Mouse (Mus musculus): ENCODE data around the gene Vmac. TPM values are rescaled to one million over a fixed set of nuclear protein-coding genes. Genes with fewer than 3 reads are reported as not detected.
A peak's percentile ranks its signal among the peaks of the same experiment; 100 is the strongest.

The Vmac gene
- polyA plus RNA-seq, 1 experiment from 2014 or later, result 13.3 TPM

- Histone ChIP-seq H3K9me3 (peaks cover 8% of the 10 kb centered on the region; the same call in 1 of the 2 replicates), H3K4me1 (peaks cover 40% of the 10 kb centered on the region), H3K9ac (no peak overlapping the region), H3K36me3 (no peaks in the 10 kb centered on the region), H3K4me2 (peak overlapping the region; percentile 97), H3K27ac (replicated peaks) (no peak overlapping the region), H3K4me3 (peak overlapping the region; percentile 62; the same call in 1 of the 2 replicates), H3K27me3 (replicated peaks) (peaks cover 72% of the 10 kb centered on the region)
- WGBS, result 6% methylated on average over 12 of the region's 12 CpGs
- ATAC-seq (ENCODE audit: extremely low read depth, insufficient number of reproducible peaks, low FRiP score, low TSS enrichment), result 0 out of 2 replicates have a peak, but pooled peaks have one; percentile 6
Observed at GRCm38 (mm10) chr17:56758132-56758531, 40.3 kb upstream of the Vmac start.

- peaks cover 35% of the 10 kb centered on the region for H3K4me1 ChIP-seq
- under 1% methylated on average over 48 of the region's 48 CpGs for WGBS
- peak within 1 kb of the TSS; percentile 85 for H3K9ac ChIP-seq
- H3K27me3 ChIP-seq (replicated peaks), result peaks cover 77% of the 10 kb centered on the region
- no peak within 1 kb of the TSS for H3K27ac ChIP-seq (replicated peaks)
- peak within 1 kb of the TSS; percentile 62 for H3K4me3 ChIP-seq
- H3K36me3 ChIP-seq, result no peaks in the 10 kb centered on the region
- ATAC-seq (ENCODE audit: extremely low read depth, insufficient number of reproducible peaks, low FRiP score, low TSS enrichment), result peak; percentile 51; the same call in 1 of the 2 replicates
- H3K9me3 ChIP-seq, result peaks cover 8% of the 10 kb centered on the region; the same call in 1 of the 2 replicates
- H3K4me2 ChIP-seq, result peak within 1 kb of the TSS; percentile 97
Observed at GRCm38 (mm10) chr17:56757416-56758123, 39.7 kb upstream of the Vmac start, which contains the start of gene Nrtn. Gene Nrtn, minus strand, starts transcription at chr17:56757530.

GRCm38 (mm10) chr17:56756703-56757399 lies 39.0 kb upstream of the Vmac start:
- H3K27me3 ChIP-seq (replicated peaks), result peaks cover 84% of the 10 kb centered on the region

GRCm38 (mm10) chr17:56754271-56755185 lies 36.7 kb upstream of the Vmac start:
- H3K27me3 ChIP-seq (replicated peaks), result peaks cover 97% of the 10 kb centered on the region
- H3K36me3 ChIP-seq, result no peaks in the 10 kb centered on the region
- H3K4me3 ChIP-seq, result peak overlapping the region; percentile 14; the same call in 1 of the 2 replicates
- peaks cover 32% of the 10 kb centered on the region for H3K4me1 ChIP-seq
- peaks cover 8% of the 10 kb centered on the region; the same call in 1 of the 2 replicates for H3K9me3 ChIP-seq
- 0 out of 2 replicates have a peak overlapping the region, but pooled peaks have one; percentile 11 for H3K9ac ChIP-seq
- no peak for ATAC-seq (ENCODE audit: extremely low read depth, insufficient number of reproducible peaks, low FRiP score, low TSS enrichment)
- 12% methylated on average over 36 of the region's 36 CpGs for WGBS
- H3K4me2 ChIP-seq, result peak overlapping the region; percentile 22
- no peak overlapping the region for H3K27ac ChIP-seq (replicated peaks)

More at GRCm38 (mm10) chr17:56756703-56757399, 39.0 kb upstream of the Vmac start:
- WGBS, result 2% methylated on average over 50 of the region's 51 CpGs
- no peak; the same call in 1 of the 2 replicates for ATAC-seq (ENCODE audit: extremely low read depth, insufficient number of reproducible peaks, low FRiP score, low TSS enrichment)
- peak overlapping the region; percentile 85 for H3K9ac ChIP-seq
- peaks cover 8% of the 10 kb centered on the region; the same call in 1 of the 2 replicates for H3K9me3 ChIP-seq
- no peak overlapping the region for H3K27ac ChIP-seq (replicated peaks)
- H3K4me3 ChIP-seq, result peak overlapping the region; percentile 62
- H3K36me3 ChIP-seq, result no peaks in the 10 kb centered on the region
- H3K4me2 ChIP-seq, result peak overlapping the region; percentile 97
- H3K4me1 ChIP-seq, result peaks cover 29% of the 10 kb centered on the region

- H3K4me2 ChIP-seq, result no peak overlapping the region
- H3K27ac ChIP-seq (replicated peaks), result no peak overlapping the region
- no peak for ATAC-seq (ENCODE audit: extremely low read depth, insufficient number of reproducible peaks, low FRiP score, low TSS enrichment)
- peaks cover 32% of the 10 kb centered on the region for H3K4me1 ChIP-seq
- H3K27me3 ChIP-seq (replicated peaks), result peaks cover 91% of the 10 kb centered on the region
- no peak overlapping the region for H3K9ac ChIP-seq
- no peaks in the 10 kb centered on the region for H3K36me3 ChIP-seq
- no peak overlapping the region for H3K4me3 ChIP-seq
- WGBS, result 22% methylated on average over 15 of the region's 15 CpGs
- H3K9me3 ChIP-seq, result peaks cover 7% of the 10 kb centered on the region; the same call in 1 of the 2 replicates
Observed at GRCm38 (mm10) chr17:56753452-56753851, 35.6 kb upstream of the Vmac start.

- H3K27me3 ChIP-seq (replicated peaks), result peaks cover 72% of the 10 kb centered on the region
- no peak overlapping the region for H3K27ac ChIP-seq (replicated peaks)
- peaks cover 23% of the 10 kb centered on the region for H3K4me1 ChIP-seq
- WGBS, result 17% methylated on average over 71 of the region's 71 CpGs
- no peak for ATAC-seq (ENCODE audit: extremely low read depth, insufficient number of reproducible peaks, low FRiP score, low TSS enrichment)
- H3K4me2 ChIP-seq, result peak overlapping the region; percentile 64
- no peaks in the 10 kb centered on the region for H3K9me3 ChIP-seq
- no peaks in the 10 kb centered on the region for H3K36me3 ChIP-seq
- H3K4me3 ChIP-seq, result peak overlapping the region; percentile 45
- H3K9ac ChIP-seq, result peak overlapping the region; percentile 73
Observed at GRCm38 (mm10) chr17:56751404-56752072, 33.7 kb upstream of the Vmac start.

GRCm38 (mm10) chr17:56744173-56744572 lies 26.4 kb upstream of the Vmac start:
- Histone ChIP-seq H3K9ac (no peak overlapping the region), H3K4me2 (no peak overlapping the region), H3K4me1 (peaks cover 23% of the 10 kb centered on the region), H3K27ac (replicated peaks) (no peak overlapping the region), H3K4me3 (no peak overlapping the region), H3K36me3 (no peaks in the 10 kb centered on the region), H3K27me3 (replicated peaks) (peaks cover 2% of the 10 kb centered on the region; the same call in 1 of the 2 replicates), H3K9me3 (no peaks in the 10 kb centered on the region)
- 50% methylated on average over 5 of the region's 5 CpGs for WGBS
- no peak for ATAC-seq (ENCODE audit: extremely low read depth, insufficient number of reproducible peaks, low FRiP score, low TSS enrichment)

GRCm38 (mm10) chr17:56740788-56741160 lies 23.0 kb upstream of the Vmac start:
- H3K9ac ChIP-seq, result no peak overlapping the region
- H3K27me3 ChIP-seq (replicated peaks), result peaks cover 18% of the 10 kb centered on the region
- peak overlapping the region; percentile 82 for H3K27ac ChIP-seq (replicated peaks)
- H3K9me3 ChIP-seq, result no peaks in the 10 kb centered on the region
- no peak overlapping the region for H3K4me3 ChIP-seq
- peaks cover 19% of the 10 kb centered on the region for H3K4me1 ChIP-seq
- no peak for ATAC-seq (ENCODE audit: extremely low read depth, insufficient number of reproducible peaks, low FRiP score, low TSS enrichment)
- 54% methylated on average over 17 of the region's 17 CpGs for whole genome bisulfite sequencing
- H3K36me3 ChIP-seq, result no peaks in the 10 kb centered on the region
- H3K4me2 ChIP-seq, result no peak overlapping the region

GRCm38 (mm10) chr17:56740118-56740787 lies 22.4 kb upstream of the Vmac start:
- ATAC-seq (ENCODE audit: extremely low read depth, insufficient number of reproducible peaks, low FRiP score, low TSS enrichment), result peak; percentile 49; the same call in 1 of the 2 replicates
- Histone ChIP-seq H3K27me3 (replicated peaks) (peaks cover 24% of the 10 kb centered on the region), H3K4me2 (peak overlapping the region; percentile 35; the same call in 1 of the 2 replicates), H3K4me3 (no peak overlapping the region), H3K27ac (replicated peaks) (peak overlapping the region; percentile 82), H3K36me3 (no peaks in the 10 kb centered on the region), H3K9me3 (no peaks in the 10 kb centered on the region), H3K4me1 (peaks cover 19% of the 10 kb centered on the region), H3K9ac (no peak overlapping the region)
- 31% methylated on average over 17 of the region's 17 CpGs for WGBS

- Histone ChIP-seq H3K9ac (no peak overlapping the region), H3K27ac (replicated peaks) (no peak overlapping the region), H3K4me3 (no peak overlapping the region), H3K36me3 (no peaks in the 10 kb centered on the region), H3K4me1 (peaks cover 19% of the 10 kb centered on the region), H3K27me3 (replicated peaks) (peaks cover 36% of the 10 kb centered on the region), H3K4me2 (no peak overlapping the region), H3K9me3 (no peaks in the 10 kb centered on the region)
- ATAC-seq (ENCODE audit: extremely low read depth, insufficient number of reproducible peaks, low FRiP score, low TSS enrichment), result no peak
- WGBS, result 76% methylated on average over 10 of the region's 10 CpGs
Observed at GRCm38 (mm10) chr17:56738221-56738620, 20.4 kb upstream of the Vmac start.
